Mouse (Mus musculus) myocyte (in vitro differentiated cells): ENCODE results near the gene Slc25a24.

ENCODE experiments used
- E2F4 ChIP-seq: IDR thresholded peaks from one replicate; pipeline ENCODE4 v1.6.1; 2011; ENCODE audit warnings: mild to moderate bottlenecking, control low read depth, moderate library complexity; ENCODE audit not compliant: insufficient read depth
- MAX ChIP-seq: IDR thresholded peaks from one replicate; pipeline ENCODE4 v1.6.1; 2011; ENCODE audit warnings: low read depth, mild to moderate bottlenecking, control low read depth
- MYOG ChIP-seq, 3 experiments: IDR thresholded peaks; one replicate each; pipeline ENCODE4 v1.6.1; 2011; ENCODE audit warnings: control low read depth in 2 of 3, low read depth in 2 of 3, mild to moderate bottlenecking in 2 of 3; ENCODE audit not compliant: insufficient read length in 2 of 3, control insufficient read depth in 1 of 3, insufficient read depth in 1 of 3
- POLR2A ChIP-seq: IDR thresholded peaks from one replicate; pipeline ENCODE4 v1.6.1; 2011; ENCODE audit warnings: low read depth, mild to moderate bottlenecking, control low read depth, moderate library complexity; ENCODE audit not compliant: insufficient read length
- POLR2AphosphoS2 ChIP-seq: IDR thresholded peaks from one replicate; pipeline ENCODE4 v1.6.1; 2011; ENCODE audit warnings: low read depth, control low read depth; ENCODE audit not compliant: insufficient read length
- USF1 ChIP-seq: IDR thresholded peaks from one replicate; pipeline ENCODE4 v1.6.1; 2011; ENCODE audit warnings: low read depth, mild to moderate bottlenecking, control low read depth, moderate library complexity

DNA sequence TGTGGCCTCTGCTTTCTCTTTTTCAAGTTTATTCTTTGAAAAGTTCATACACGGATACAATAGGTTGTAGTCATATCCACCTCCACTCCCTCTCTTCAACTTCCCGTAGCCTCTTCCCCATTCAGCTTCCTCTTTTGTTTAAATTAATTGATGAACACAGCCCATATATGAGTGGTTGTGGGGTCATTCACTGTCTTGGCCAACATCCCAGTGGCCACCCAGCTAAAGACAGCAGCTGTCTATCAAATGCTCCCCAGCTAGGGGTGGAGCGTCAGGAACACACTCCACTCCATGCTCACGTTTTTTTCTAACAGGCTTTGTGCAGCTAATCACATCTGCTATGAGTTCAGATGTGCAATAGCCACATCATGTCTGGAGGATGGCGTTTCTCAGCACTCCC is 6.8 kb downstream of the Slc25a24 start:
- no peak for TF ChIP-seq POLR2A
- no peak for TF ChIP-seq MYOG (IDR thresholded peaks at IDR 0.05; ENCODE audit: control insufficient read depth in 1 of 3, insufficient read depth in 1 of 3, insufficient read length in 2 of 3, low read depth in 2 of 3)
- no peak for TF ChIP-seq E2F4
- TF ChIP-seq USF1, result no peak
- TF ChIP-seq MAX, result no peak
- TF ChIP-seq POLR2AphosphoS2, result no peak
